Mouse (Mus musculus): ENCODE measurements around the gene Cers5. TPM values are rescaled to one million over a fixed set of nuclear protein-coding genes. Genes with fewer than 3 reads are reported as not detected.

Cers5 gene
- polyA plus RNA-seq, 1 experiment from 2014 or later = 32.3 TPM

GRCm38 (mm10) chr15:99725341-99726155 lies 47.1 kb downstream of the Cers5 start, which contains the start of gene Cox14:
TSS of gene Cox14 (plus strand) at chr15:99725618.
- DNase-seq (ENCODE audit: low spot score) (peak; percentile 95), ATAC-seq (replicated peaks; ENCODE audit: low FRiP score) (peak; percentile 91)
- H3K27ac ChIP-seq (ENCODE audit: low read depth, low read length) = peak within 1 kb of the TSS; percentile 76
- peak within 1 kb of the TSS; percentile 87 for H3K9ac ChIP-seq (ENCODE audit: low read depth, low read length)
- H3K4me2 ChIP-seq = peak within 1 kb of the TSS; percentile 89
- peaks cover 17% of the 10 kb centered on the region for H3K36me3 ChIP-seq (ENCODE audit: control insufficient read depth, insufficient read depth, low read length)
- under 1% methylated on average over 66 of the region's 68 CpGs for whole genome bisulfite sequencing
- H3K9me3 ChIP-seq (ENCODE audit: control insufficient read depth, low read length) = peaks cover 5% of the 10 kb centered on the region; the same call in 1 of the 2 replicates
- H3K4me3 ChIP-seq (ENCODE audit: low read depth, low read length) = peak within 1 kb of the TSS; percentile 88
- H3K27me3 ChIP-seq (replicated peaks; ENCODE audit: control insufficient read depth, insufficient read depth, low read length) = no peaks in the 10 kb centered on the region
- H3K4me1 ChIP-seq (replicated peaks; ENCODE audit: control insufficient read depth, insufficient read depth, low read length) = peaks cover 30% of the 10 kb centered on the region

- 11% methylated on average over 16 of the region's 16 CpGs for WGBS
- Histone ChIP-seq H3K4me1 (replicated peaks; ENCODE audit: control insufficient read depth, insufficient read depth, low read length) (peaks cover 30% of the 10 kb centered on the region), H3K27me3 (replicated peaks; ENCODE audit: control insufficient read depth, insufficient read depth, low read length) (no peaks in the 10 kb centered on the region), H3K27ac (ENCODE audit: low read depth, low read length) (peak overlapping the region; percentile 84), H3K4me2 (peak overlapping the region; percentile 73), H3K9me3 (ENCODE audit: control insufficient read depth, low read length) (peaks cover 5% of the 10 kb centered on the region; the same call in 1 of the 2 replicates), H3K36me3 (ENCODE audit: control insufficient read depth, insufficient read depth, low read length) (peaks cover 17% of the 10 kb centered on the region), H3K4me3 (ENCODE audit: low read depth, low read length) (peak overlapping the region; percentile 88), H3K9ac (ENCODE audit: low read depth, low read length) (peak overlapping the region; percentile 30)
- ATAC-seq (replicated peaks; ENCODE audit: low FRiP score) (peak; percentile 24), DNase-seq (ENCODE audit: low spot score) (peak; percentile 73)
Measured at GRCm38 (mm10) chr15:99724292-99725021, 48.2 kb downstream of the Cers5 start.

- DNase-seq (ENCODE audit: low spot score) = no peak
- no peak for ATAC-seq (replicated peaks; ENCODE audit: low FRiP score)
- Histone ChIP-seq H3K27ac (ENCODE audit: low read depth, low read length) (peak overlapping the region; percentile 84), H3K4me3 (ENCODE audit: low read depth, low read length) (peak overlapping the region; percentile 88; the same call in 1 of the 2 replicates), H3K4me1 (replicated peaks; ENCODE audit: control insufficient read depth, insufficient read depth, low read length) (peaks cover 30% of the 10 kb centered on the region), H3K9ac (ENCODE audit: low read depth, low read length) (peak overlapping the region; percentile 30; the same call in 1 of the 2 replicates), H3K9me3 (ENCODE audit: control insufficient read depth, low read length) (peaks cover under 1% of the 10 kb centered on the region; the same call in 1 of the 2 replicates), H3K4me2 (peak overlapping the region; percentile 73), H3K36me3 (ENCODE audit: control insufficient read depth, insufficient read depth, low read length) (peaks cover 11% of the 10 kb centered on the region), H3K27me3 (replicated peaks; ENCODE audit: control insufficient read depth, insufficient read depth, low read length) (no peaks in the 10 kb centered on the region)
- WGBS = 29% methylated on average over 11 of the region's 11 CpGs
Measured at GRCm38 (mm10) chr15:99723515-99724291, 49.0 kb downstream of the Cers5 start.

- Histone ChIP-seq H3K4me3 (ENCODE audit: low read depth, low read length) (no peak overlapping the region), H3K36me3 (ENCODE audit: control insufficient read depth, insufficient read depth, low read length) (peaks cover 6% of the 10 kb centered on the region), H3K9me3 (ENCODE audit: control insufficient read depth, low read length) (no peaks in the 10 kb centered on the region), H3K27me3 (replicated peaks; ENCODE audit: control insufficient read depth, insufficient read depth, low read length) (no peaks in the 10 kb centered on the region), H3K27ac (ENCODE audit: low read depth, low read length) (peak overlapping the region; percentile 84), H3K4me1 (replicated peaks; ENCODE audit: control insufficient read depth, insufficient read depth, low read length) (peaks cover 31% of the 10 kb centered on the region), H3K9ac (ENCODE audit: low read depth, low read length) (no peak overlapping the region), H3K4me2 (peak overlapping the region; percentile 73)
- 53% methylated on average over 10 of the region's 10 CpGs for WGBS
- no peak for ATAC-seq (replicated peaks; ENCODE audit: low FRiP score)
- no peak for DNase-seq (ENCODE audit: low spot score)
Measured at GRCm38 (mm10) chr15:99723120-99723514, 49.6 kb downstream of the Cers5 start.

DNA sequence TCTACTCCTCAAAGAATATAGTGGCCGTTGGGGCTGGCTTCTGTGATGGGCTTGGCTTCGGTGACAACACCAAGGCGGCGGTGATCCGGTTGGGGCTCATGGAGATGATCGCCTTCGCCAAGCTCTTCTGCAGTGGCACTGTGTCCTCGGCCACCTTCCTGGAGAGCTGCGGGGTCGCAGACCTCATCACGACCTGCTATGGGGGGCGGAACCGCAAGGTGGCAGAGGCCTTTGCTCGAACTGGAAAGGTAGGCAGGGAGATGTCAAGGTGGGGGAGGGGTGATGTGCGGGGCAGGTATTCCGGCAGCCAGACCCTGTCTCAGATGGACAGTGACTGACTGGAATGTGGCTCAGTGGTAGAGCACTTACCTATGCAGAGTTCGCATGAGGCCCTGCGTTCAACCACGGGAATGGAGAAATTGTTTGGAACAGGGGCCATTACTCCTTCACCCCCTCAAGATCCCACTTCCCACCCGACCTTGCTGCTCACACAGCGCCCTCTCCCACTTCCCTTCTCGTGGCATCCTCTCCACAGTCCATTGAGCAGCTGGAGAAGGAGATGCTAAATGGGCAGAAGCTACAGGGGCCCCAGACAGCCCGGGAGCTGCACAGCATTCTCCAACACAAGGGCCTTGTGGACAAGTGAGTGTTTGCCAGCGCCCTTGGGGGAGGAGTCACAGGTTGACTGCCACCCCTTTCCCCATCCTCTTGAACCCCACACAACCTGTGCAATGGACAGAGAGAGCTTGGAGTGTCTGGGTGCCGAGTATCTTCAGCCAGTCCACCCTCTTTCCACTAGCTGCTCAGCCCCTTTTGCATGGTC lies 50.6 kb downstream of the Cers5 start:
- no peaks in the 10 kb centered on the region for H3K27me3 ChIP-seq (replicated peaks; ENCODE audit: control insufficient read depth, insufficient read depth, low read length)
- 77% methylated on average over 25 of the region's 25 CpGs for WGBS
- H3K9ac ChIP-seq (ENCODE audit: low read depth, low read length) = no peak overlapping the region
- DNase-seq (ENCODE audit: low spot score) (no peak), ATAC-seq (replicated peaks; ENCODE audit: low FRiP score) (no peak)
- H3K4me3 ChIP-seq (ENCODE audit: low read depth, low read length) = no peak overlapping the region
- no peak overlapping the region for H3K27ac ChIP-seq (ENCODE audit: low read depth, low read length)
- no peaks in the 10 kb centered on the region; the same call in 1 of the 2 replicates for H3K36me3 ChIP-seq (ENCODE audit: control insufficient read depth, insufficient read depth, low read length)
- H3K4me2 ChIP-seq = no peak overlapping the region
- no peaks in the 10 kb centered on the region for H3K9me3 ChIP-seq (ENCODE audit: control insufficient read depth, low read length)
- H3K4me1 ChIP-seq (replicated peaks; ENCODE audit: control insufficient read depth, insufficient read depth, low read length) = peaks cover 33% of the 10 kb centered on the region

- Histone ChIP-seq H3K4me3 (ENCODE audit: low read depth, low read length) (no peak overlapping the region), H3K9me3 (ENCODE audit: control insufficient read depth, low read length) (no peaks in the 10 kb centered on the region), H3K4me2 (no peak overlapping the region), H3K9ac (ENCODE audit: low read depth, low read length) (no peak overlapping the region), H3K27me3 (replicated peaks; ENCODE audit: control insufficient read depth, insufficient read depth, low read length) (no peaks in the 10 kb centered on the region), H3K36me3 (ENCODE audit: control insufficient read depth, insufficient read depth, low read length) (peaks cover 2% of the 10 kb centered on the region), H3K27ac (ENCODE audit: low read depth, low read length) (no peak overlapping the region), H3K4me1 (replicated peaks; ENCODE audit: control insufficient read depth, insufficient read depth, low read length) (peaks cover 30% of the 10 kb centered on the region)
- ATAC-seq (replicated peaks; ENCODE audit: low FRiP score) (no peak), DNase-seq (ENCODE audit: low spot score) (no peak)
- WGBS = 66% methylated on average over 8 of the region's 8 CpGs
Measured at GRCm38 (mm10) chr15:99719865-99720264, 52.8 kb downstream of the Cers5 start.

DNA sequence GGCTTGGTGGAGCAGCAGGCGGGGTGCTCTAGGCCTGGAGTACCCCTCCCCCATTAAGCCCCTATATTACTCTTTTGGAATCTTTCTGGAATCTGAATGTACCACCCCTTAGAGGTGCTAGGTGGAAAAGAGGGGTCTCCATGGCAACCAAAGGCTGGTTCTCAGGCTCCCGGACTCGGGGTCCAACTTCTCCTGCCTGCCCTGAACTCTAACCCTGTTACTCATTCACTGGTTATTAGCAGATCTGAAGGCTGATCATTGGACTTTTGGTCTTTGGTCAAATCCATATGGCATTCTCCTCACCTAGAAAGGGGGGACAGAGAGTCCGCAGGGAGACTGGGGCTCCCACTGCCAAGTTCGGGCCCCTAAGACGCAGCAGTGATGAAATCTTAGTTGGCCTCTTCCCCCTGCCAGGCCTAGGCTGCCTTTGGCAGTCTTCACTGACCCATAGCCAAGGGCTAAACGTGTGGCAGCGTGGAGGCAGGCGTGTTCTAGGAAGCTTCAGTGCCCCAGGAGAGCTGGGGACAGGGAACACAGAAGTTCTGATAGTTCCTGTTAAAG lies 54.1 kb downstream of the Cers5 start:
- Histone ChIP-seq H3K36me3 (ENCODE audit: control insufficient read depth, insufficient read depth, low read length) (peaks cover 11% of the 10 kb centered on the region), H3K27ac (ENCODE audit: low read depth, low read length) (peak overlapping the region; percentile 15; the same call in 1 of the 2 replicates), H3K9ac (ENCODE audit: low read depth, low read length) (no peak overlapping the region), H3K4me3 (ENCODE audit: low read depth, low read length) (no peak overlapping the region), H3K4me2 (peak overlapping the region; percentile 16), H3K9me3 (ENCODE audit: control insufficient read depth, low read length) (no peaks in the 10 kb centered on the region), H3K27me3 (replicated peaks; ENCODE audit: control insufficient read depth, insufficient read depth, low read length) (no peaks in the 10 kb centered on the region), H3K4me1 (replicated peaks; ENCODE audit: control insufficient read depth, insufficient read depth, low read length) (peaks cover 17% of the 10 kb centered on the region)
- 79% methylated on average over 9 of the region's 9 CpGs for WGBS
- DNase-seq (ENCODE audit: low spot score) (no peak), ATAC-seq (replicated peaks; ENCODE audit: low FRiP score) (no peak)
